Mouse (Mus musculus) skeletal muscle tissue, adult 2 months (tissue): ENCODE data around the gene Abhd4.

Experiments
- DNase-seq: peaks from one replicate; pipeline ENCODE4 v3.0.0-alpha.2; 2012; ENCODE audit warnings: low read depth, low spot score

The Abhd4 gene

DNA sequence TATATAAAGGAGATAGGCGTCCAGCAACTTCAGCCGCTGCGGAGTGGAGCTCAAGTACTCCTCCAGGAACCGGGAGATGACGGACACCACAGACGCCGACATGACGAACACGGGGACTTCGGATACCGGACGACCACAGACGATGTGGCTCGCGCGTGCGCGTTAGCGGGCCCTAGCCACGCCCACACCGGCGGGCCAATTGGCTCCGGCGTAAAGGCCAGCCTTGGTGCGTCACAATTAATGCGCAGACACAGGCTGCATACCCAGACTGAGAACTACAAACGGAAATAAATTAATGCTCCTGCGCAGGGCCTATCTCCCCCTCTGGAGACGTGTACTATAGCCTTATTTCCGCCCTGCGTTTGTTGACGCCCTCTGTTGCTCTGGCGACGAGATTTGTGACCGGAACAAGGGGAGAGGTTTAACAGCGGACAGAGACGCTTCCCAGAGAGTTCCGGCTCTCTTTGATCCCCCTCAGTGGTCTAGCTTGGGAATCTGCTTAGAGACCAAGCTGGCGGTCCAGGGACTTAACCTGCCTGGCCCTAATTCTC, at the start of gene Abhd4, which contains the start of gene Dad1:
Gene Abhd4 (plus strand): TSS at position 448 of the 551 bp plus-strand sequence.
Gene Dad1 (minus strand): TSS at position 364 of the 551 bp plus-strand sequence.
- peak; percentile 98 for DNase-seq

- no peak for DNase-seq
Observed at GRCm38 (mm10) chr14:54204311-54204710, 49.7 kb upstream of the Abhd4 start.

DNA sequence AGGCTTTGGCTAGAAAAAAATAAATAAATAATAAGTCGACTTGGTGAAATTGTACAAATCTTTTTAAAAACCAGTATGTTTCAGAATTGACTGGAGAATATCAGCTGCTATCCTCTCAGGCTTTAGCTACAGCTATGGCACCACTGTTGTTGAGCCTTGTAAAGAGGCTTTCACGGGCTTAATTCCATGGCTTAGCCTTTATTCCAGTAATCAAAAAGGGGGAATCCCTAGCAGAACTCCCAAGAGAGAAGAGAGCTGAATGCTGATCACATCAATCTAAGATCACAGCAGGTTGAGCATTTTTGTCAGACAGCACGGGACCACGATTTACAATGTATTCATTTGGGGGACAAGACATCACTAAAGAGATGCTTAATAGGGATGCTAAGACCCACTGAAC, 49.2 kb upstream of the Abhd4 start:
- DNase-seq, result no peak

GRCm38 (mm10) chr14:54205904-54206303, 48.1 kb upstream of the Abhd4 start:
- no peak for DNase-seq

- DNase-seq, result no peak
Observed at GRCm38 (mm10) chr14:54206309-54206708, 47.7 kb upstream of the Abhd4 start.

DNA sequence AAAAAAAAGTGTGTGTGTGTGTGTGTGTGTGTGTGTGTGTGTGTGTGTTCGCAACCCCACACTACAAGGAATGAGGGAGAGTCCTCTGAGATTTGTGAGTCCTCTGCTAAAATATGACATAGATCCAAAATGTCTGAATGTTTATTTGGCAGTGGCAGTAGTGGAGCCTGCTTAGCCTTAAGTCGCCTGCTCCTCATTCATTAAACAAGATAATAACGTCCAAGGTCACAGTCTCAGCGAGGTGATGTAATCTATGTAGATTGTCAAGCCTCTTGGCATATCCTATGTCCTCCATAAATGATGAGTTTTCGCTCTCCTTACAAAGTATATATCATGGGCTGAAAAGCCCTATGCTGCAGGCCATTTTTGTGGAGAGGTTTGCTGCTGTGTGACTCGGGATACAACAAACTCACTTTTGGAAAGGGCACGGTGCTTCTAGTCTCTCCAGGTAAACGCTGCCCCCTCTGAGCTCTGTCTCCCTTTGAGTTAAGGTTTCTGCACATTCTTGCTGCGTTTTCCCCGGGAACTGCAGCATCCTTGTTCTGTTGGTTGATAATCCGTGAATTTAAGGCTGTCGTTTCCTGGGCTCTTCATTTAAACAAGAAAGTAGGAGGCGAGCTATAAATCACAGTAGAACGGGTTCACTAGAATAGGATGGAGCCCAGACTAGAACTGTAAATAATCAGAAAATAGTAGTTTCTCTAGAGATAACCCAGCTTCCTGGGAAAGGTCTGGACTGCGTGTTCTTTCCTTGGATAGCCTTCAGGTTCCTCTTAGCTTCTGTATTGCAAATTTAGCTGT, 47.0 kb upstream of the Abhd4 start:
- no peak for DNase-seq

DNA sequence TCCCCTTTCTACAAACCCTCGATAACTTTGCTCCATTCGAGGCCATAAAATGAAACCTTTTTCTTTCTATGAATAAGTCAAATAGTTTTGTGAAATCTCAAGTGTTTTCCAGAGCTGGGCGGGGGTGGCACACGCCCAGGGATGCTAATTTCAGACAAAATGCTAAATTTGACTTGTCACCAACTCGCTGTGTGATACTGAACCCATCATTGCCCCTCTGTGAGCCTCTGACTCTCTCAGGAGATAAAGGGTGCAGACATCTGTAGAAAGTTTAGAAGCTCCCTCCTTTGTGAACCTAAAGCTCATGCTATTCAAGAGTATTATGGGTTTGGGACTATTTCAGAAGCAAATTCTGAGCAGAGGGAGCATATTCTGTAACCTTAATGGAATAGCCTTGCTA, 46.1 kb upstream of the Abhd4 start:
- DNase-seq, result no peak

GRCm38 (mm10) chr14:54208741-54209140, 45.2 kb upstream of the Abhd4 start:
- no peak for DNase-seq

DNA sequence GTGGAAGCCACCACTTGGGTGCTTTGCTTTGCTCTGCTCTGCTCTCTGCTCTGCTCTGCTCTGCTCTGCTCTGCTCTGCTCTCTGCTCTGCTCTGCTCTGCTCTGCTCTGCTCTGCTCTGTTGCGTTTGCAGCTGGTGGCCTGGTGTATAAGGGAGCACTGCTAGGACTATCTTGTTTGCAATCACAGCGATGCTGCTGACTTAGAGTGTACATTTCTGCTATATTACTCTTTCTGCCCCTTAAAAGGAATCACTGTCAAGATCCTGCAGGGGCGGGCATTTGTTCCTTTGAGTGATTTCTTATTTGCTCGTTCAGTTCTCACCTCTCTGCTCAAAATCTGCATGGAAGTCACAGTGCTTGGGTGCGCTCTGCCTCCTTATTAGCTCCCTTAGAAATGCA, 44.1 kb upstream of the Abhd4 start:
- DNase-seq, result no peak

DNA sequence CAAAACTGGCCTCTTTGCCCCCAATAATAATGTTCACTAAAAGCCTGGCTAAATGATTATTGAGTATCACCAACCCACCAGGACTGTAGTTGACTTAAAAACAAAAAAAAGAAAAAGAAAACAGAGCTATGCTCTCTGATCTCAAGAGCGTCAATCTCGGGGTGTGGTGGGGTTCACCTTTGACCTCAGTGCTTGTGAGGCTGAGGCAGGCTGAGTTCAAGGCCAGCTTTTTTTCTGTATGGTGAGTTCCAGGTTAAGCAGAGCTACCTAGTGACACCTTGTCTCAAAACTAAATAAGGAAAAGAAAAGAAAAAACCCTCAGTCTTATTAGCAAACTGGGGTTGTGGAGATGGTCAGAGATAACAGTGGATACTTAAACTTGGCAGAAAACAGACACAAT, 43.6 kb upstream of the Abhd4 start:
- DNase-seq, result no peak

GRCm38 (mm10) chr14:54211199-54211598, 42.8 kb upstream of the Abhd4 start:
- DNase-seq, result no peak

GRCm38 (mm10) chr14:54211755-54212154, 42.2 kb upstream of the Abhd4 start:
- DNase-seq, result no peak

GRCm38 (mm10) chr14:54213734-54214133, 40.3 kb upstream of the Abhd4 start:
- no peak for DNase-seq

DNA sequence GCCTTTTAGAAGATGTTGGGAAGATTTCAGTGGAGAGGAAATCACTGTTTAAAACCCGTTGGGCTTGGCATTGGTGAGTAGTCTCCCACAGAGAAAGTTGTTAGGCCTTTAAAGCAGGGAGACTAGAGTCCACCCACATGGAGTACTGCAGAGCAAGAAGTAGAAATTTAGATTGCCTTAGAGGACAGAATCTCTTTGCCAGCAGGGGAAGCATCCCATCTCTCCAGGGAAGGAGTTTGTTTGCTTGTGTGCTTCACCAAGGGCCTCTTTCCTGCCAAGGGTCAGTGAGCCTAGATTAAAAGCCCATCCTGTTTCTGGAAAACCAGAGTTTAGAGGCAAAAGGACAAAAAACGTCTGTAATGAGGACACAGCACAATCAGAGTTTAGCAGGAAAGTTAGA, 39.5 kb upstream of the Abhd4 start:
- peak; percentile 34 for DNase-seq

DNA sequence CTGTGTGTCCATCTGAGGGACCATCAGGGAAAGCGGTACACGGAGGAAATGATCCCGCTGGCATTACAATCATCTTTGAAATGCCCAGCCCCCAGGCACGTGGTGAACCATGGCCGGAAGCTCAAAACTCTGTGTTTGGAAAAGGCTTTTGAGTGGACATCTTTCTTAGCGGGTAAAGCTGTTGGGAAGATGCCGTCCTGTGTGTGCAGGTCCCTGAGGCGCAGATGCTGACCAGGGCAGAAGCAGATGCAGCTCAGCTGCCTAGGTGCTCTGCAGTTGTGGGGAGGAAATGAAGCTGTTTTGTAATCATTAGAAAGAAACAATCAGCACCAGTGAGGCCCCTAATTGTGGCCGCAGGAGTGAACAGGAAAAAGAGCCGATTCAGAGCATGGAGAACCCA, 39.1 kb upstream of the Abhd4 start:
- DNase-seq, result no peak

- no peak for DNase-seq
Observed at GRCm38 (mm10) chr14:54216126-54216525, 37.9 kb upstream of the Abhd4 start.

DNA sequence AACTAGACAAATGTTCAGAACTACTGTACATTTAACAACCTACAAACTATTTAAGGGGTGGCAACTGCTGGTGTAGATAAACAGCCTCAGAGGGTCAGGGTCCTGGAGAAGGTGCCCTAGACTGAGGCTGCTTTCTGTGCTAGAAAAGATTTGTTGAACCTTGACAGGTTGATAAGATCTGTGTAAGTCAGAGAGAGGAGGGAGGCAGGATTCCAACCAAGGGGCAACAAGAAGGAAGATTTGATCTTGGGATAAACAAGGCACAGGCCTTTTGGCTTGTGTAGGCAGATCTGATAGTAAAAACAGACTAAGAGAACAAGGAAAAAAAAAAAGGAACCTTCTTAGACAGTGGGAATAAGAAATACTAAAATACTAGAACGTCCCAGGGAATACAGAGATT, 35.8 kb upstream of the Abhd4 start:
- no peak for DNase-seq

GRCm38 (mm10) chr14:54218721-54219120, 35.3 kb upstream of the Abhd4 start:
- no peak for DNase-seq

DNA sequence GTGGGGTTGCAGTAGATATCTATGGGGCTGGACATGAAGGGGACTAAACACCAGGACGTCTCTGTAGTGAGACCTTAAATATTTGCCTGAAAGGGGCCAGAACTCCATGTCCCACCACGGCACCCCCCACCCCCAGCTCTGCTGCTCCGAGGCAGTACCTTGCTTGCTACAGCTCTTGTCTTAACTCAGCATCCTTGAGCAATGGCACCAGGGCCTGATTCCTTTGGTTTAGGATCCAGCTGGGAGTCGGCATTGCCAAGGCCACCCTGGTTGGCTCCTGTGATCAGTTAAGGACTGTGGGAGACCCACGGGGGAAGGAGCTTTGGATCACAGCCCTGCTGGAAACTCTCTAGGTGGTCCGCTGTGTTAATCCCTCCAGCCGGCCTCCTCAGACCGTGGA, 34.7 kb upstream of the Abhd4 start:
- no peak for DNase-seq

- DNase-seq, result no peak
Observed at GRCm38 (mm10) chr14:54219849-54220248, 34.1 kb upstream of the Abhd4 start.

- DNase-seq, result no peak
Observed at GRCm38 (mm10) chr14:54220726-54221494, 33.1 kb upstream of the Abhd4 start.

DNA sequence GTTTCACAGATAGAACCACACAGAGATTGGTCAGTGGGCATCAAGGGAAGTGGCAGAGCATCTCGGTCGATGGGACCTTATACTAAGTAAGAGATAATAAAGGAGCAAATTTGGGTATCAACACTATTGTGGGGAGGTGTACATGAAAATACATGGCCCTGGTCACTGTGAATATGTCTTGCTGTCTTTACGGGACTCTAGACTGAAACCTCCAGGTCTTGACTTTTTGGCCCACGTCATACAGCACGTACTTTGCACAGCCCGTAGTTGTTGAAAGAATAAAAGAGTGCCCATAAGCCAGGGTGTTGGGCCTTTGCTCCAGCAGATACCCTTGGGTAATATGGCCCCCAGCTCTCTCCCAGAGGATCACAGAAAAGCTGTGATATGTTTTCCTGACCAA, 32.3 kb upstream of the Abhd4 start:
- DNase-seq, result no peak

- DNase-seq, result no peak
Observed at GRCm38 (mm10) chr14:54222289-54222727, 31.7 kb upstream of the Abhd4 start.
